Mouse (Mus musculus): ENCODE data around the gene Lrp2.

Lrp2 gene

GRCm38 (mm10) chr2:69401891-69402290 is 184.0 kb downstream of the Lrp2 start:
- DNase-seq (ENCODE audit: low read depth, low spot score): no peak

- no peak for DNase-seq (ENCODE audit: low read depth, low spot score)
Observed at GRCm38 (mm10) chr2:69400866-69401604, 184.8 kb downstream of the Lrp2 start.

- DNase-seq (ENCODE audit: low read depth, low spot score): no peak
Observed at GRCm38 (mm10) chr2:69396760-69397435, 189.0 kb downstream of the Lrp2 start.

GRCm38 (mm10) chr2:69395597-69396248 is 190.1 kb downstream of the Lrp2 start:
- no peak for DNase-seq (ENCODE audit: low read depth, low spot score)

GRCm38 (mm10) chr2:69393947-69394346 is 191.9 kb downstream of the Lrp2 start:
- no peak for DNase-seq (ENCODE audit: low read depth, low spot score)

GRCm38 (mm10) chr2:69386118-69386871 is 199.6 kb downstream of the Lrp2 start:
- DNase-seq (ENCODE audit: low read depth, low spot score): no peak

- DNase-seq (ENCODE audit: low read depth, low spot score): no peak
Observed at GRCm38 (mm10) chr2:69382838-69383237, 203.0 kb downstream of the Lrp2 start.

- no peak for DNase-seq (ENCODE audit: low read depth, low spot score)
Observed at GRCm38 (mm10) chr2:69381740-69382139, 204.1 kb downstream of the Lrp2 start.

GRCm38 (mm10) chr2:69380281-69380680 is 205.6 kb downstream of the Lrp2 start, which contains the start of gene Dhrs9:
TSS of gene Dhrs9 (plus strand) at chr2:69380445.
- no peak for DNase-seq (ENCODE audit: low read depth, low spot score)

GRCm38 (mm10) chr2:69379801-69380200 is 206.1 kb downstream of the Lrp2 start:
- no peak for DNase-seq (ENCODE audit: low read depth, low spot score)

GRCm38 (mm10) chr2:69376780-69377179 is 209.1 kb downstream of the Lrp2 start:
- no peak for DNase-seq (ENCODE audit: low read depth, low spot score)

All from mesoderm, embryonic 11.5 days (tissue).